Mouse (Mus musculus) hematopoietic stem cell, adult 5-6 weeks (primary cell): Measurements from ENCODE around the gene Prc1. TPM values are rescaled to one million over a fixed set of nuclear protein-coding genes. Genes with fewer than 3 reads are reported as not detected.
A peak's percentile ranks its signal among the peaks of the same experiment; 100 is the strongest.

ENCODE experiments used
- ATAC-seq, 2 experiments: fragments of 125-278 bp in 1 of 2; replicated peaks in 1 of 2; 2 replicates each; pipeline ENCODE4 v1.8.0; 2016 to 2017; ENCODE audit warnings: inconsistent platforms in 2 of 2, mild to moderate bottlenecking in 2 of 2, moderate number of reproducible peaks in 2 of 2, low read depth in 1 of 2, moderate TSS enrichment in 1 of 2; ENCODE audit not compliant: low FRiP score in 2 of 2, poor library complexity in 2 of 2, severe bottlenecking in 2 of 2, insufficient read depth in 1 of 2, low TSS enrichment in 1 of 2
- total RNA-seq: library from RNA; stranded (forward); fragments of 172-1452, 232-1000 nt; gene quantifications from 2 replicates; pipeline ENCODE4 v1.2.3, GENCODE M21; 2017

The Prc1 gene
- 145 and 166 TPM in 2 replicates for total RNA-seq

- peak; percentile 99 for ATAC-seq
Observed at GRCm38 (mm10) chr7:80294062-80294763, at the start of gene Prc1. Gene Prc1 (plus strand): TSS chr7:80294450.

- no peak for ATAC-seq
Observed at GRCm38 (mm10) chr7:80244851-80245250, 49.4 kb upstream of the Prc1 start.

DNA sequence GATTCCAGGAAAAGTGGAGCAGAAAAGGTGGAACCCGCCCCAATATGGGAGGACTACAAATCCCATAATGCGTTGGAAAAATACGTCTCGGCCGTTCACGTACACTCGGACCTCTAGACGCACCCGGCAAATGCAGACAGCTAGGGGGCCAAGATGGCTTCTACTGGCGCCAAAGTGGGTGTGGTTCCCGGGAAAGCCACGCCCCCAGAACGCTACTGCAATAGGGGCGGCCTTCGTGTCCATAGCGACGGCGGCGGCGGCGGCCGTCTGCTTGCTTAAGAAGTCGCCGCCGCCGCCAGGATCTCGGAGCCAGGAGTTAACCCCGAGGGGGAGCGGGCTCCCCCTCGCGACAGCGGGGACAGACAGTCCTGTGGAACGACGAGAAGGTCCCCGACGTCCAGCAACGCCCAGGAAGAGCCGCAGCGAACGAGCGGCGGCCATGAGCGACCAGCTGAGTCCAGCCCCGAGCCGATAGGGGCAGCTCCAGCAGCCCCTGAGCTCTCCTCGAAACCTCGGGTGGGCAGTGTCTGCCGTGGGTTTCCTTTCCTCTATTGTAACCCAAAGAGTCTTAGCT, 48.0 kb upstream of the Prc1 start, which contains the start of gene Ttll13:
Ttll13 (plus strand) TSS at position 229 of the 574 bp plus-strand sequence.
- peak; percentile 97 to 98 for ATAC-seq

DNA sequence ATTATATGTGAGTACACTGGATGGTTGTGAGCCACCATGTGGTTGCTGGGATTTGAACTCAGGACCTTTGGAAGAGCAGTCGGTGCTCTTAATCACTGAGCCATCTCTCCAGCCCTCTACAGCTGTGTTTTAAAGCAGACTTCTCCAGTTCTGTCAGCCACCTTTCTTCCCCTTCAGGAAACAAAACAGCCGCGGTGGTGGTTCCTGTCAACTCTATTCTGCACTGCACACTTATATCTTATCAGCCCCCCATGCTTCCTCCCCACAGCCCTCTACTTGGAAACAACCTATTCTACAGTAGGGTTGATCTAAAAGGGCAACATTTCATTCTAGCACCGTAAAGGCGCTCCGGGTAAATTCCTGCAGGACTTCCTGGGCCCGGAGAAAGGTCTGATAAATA, 47.4 kb upstream of the Prc1 start:
- peak in 1 of 2 experiments; percentile 33; a peak in 2 of 4 replicates for ATAC-seq

DNA sequence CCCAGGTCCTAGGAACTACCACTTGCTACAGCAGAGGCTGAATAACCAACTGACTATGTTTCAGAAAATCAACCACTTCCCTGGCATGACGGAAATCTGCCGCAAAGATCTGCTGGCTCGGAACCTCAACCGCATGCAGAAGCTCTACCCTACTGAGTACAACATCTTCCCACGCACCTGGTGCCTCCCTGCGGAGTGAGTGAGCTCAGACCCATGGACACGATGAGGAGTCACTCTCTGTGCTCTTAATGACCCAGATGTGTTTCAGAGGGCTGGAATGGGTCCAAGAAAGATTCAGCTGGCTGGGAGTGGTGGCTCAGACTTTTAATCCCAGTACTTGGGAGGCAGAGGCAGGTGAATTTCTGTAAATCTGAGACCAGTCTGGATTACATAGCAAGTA, 41.8 kb upstream of the Prc1 start:
- ATAC-seq = no peak

DNA sequence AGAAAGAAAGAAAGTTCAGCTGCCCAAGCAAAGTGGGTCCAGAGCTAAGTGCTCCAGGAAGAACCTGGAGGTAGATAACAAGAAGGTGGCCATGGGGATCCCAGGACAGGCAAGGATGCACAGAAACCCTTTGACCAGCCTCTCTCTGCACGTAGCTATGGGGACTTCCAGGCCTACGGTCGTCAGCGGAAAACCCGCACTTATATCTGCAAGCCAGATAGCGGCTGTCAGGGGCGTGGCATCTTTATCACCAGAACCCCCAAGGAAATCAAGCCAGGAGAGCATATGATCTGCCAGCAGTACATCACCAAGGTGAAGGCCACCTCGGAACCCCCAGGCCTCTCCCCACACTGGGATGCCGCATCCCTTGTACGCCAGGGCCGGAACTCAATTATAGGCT, 41.4 kb upstream of the Prc1 start:
- no peak for ATAC-seq

DNA sequence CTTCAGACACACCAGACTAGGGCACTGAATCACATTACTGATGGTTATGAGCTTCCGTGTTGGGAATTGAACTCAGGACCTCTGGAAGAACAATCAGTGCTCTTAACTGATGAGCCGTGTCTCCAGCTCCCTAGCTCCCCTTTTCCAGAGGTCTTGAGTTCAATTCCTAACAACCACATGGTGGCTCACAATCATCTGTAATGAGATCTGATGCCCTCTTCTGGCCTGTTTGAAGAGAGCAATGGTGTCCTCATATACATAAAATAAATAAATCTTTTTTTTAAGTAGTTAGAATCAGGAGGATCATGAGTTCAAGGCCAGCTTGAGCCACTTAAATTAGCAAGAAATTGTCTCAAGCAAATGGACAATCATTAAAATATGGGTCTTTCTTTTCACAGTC, 38.3 kb upstream of the Prc1 start:
- no peak for ATAC-seq

- no peak for ATAC-seq
Observed at GRCm38 (mm10) chr7:80257706-80258105, 36.5 kb upstream of the Prc1 start.

DNA sequence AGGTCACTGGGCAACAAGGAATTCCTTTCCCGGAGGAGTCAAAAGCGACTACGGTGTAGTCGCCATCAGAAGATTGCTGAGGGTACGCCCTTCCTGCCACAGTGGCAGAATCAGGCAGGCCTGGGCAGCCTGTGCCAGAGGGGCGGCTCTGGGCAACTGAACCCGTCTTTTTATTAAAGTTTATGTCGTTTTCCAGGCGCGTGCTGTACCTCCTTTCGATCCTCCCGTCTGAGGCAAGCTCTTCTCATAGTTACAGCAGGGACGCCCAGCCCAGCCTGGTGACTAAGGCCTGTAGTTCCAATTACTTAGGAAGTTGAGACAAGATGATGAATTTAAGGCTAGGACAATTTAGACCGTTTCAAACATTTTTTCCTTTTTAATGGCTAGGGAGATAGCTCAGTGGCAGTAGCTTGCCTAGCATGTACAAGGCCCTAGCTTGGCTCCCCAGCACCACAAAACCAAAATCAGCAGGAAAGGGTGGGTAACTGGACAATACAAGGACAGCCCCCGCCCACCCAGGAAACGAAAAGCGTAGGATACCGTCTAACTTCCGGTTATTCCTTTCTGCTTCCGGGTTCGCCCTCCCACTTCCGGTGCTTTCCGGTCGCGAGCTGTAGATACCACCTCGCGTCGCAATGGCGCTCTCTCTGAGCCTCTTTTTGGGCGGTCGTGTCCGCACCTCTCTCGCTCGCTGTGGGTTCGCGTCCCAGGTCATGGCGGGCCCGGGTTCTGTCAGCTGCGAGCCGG, 33.5 kb upstream of the Prc1 start, which contains the start of gene Ngrn:
Ngrn (plus strand) TSS at position 591 of the 747 bp plus-strand sequence.
- peak; percentile 63 to 85 for ATAC-seq

GRCm38 (mm10) chr7:80261372-80261990, 32.8 kb upstream of the Prc1 start:
- peak in 1 of 2 experiments; percentile 30; a peak in 2 of 4 replicates for ATAC-seq

- no peak for ATAC-seq
Observed at GRCm38 (mm10) chr7:80264606-80265005, 29.6 kb upstream of the Prc1 start.

- ATAC-seq = no peak
Observed at GRCm38 (mm10) chr7:80267764-80268163, 26.5 kb upstream of the Prc1 start.

- ATAC-seq = peak; percentile 87 to 89
Observed at GRCm38 (mm10) chr7:80268897-80269750, 25.1 kb upstream of the Prc1 start, which contains the start of gene Vps33b. Gene Vps33b (plus strand): TSS chr7:80269649.

GRCm38 (mm10) chr7:80269751-80270255, 24.4 kb upstream of the Prc1 start:
- ATAC-seq = peak in 1 of 2 experiments; percentile 23; a peak in 2 of 4 replicates

GRCm38 (mm10) chr7:80273456-80273855, 20.8 kb upstream of the Prc1 start:
- no peak for ATAC-seq

DNA sequence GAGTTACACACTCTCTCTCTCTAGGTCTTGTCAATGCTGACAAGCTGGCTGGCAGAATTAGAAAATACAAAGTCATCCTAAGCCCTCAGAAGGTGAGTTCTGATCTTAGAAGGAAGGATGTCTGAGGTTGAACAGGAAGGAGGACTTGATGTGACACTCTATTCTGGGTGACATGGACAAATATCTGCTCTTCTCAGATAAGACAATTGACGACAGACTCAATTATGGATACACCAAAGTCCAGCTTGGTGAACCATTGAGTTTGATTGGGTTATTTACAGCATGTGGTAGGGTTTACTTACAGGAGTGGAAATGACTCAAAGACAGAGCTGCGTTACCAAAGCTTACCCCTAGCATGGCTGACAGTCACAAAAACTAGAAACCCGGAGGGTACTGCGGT, 17.9 kb upstream of the Prc1 start:
- ATAC-seq = no peak

GRCm38 (mm10) chr7:80280032-80280431, 14.2 kb upstream of the Prc1 start:
- no peak for ATAC-seq
